Mouse (Mus musculus): ENCODE measurements around the gene Gdi2.

- TF ChIP-seq POLR2A (IDR thresholded peaks at IDR 0.05; ENCODE audit: insufficient read length, low read depth), result peak; percentile 32
- TF ChIP-seq CEBPB (IDR thresholded peaks at IDR 0.05; ENCODE audit: insufficient read depth, poor library complexity, severe bottlenecking), result no peak
- TF ChIP-seq TCF12 (IDR thresholded peaks at IDR 0.05; ENCODE audit: insufficient read depth, poor library complexity, severe bottlenecking), result no peak
- no peak for TF ChIP-seq MYOD1 (IDR thresholded peaks at IDR 0.05; ENCODE audit: control insufficient read depth in 1 of 3, insufficient read length in 2 of 3, low read depth in 2 of 3)
- TF ChIP-seq MAX (IDR thresholded peaks at IDR 0.05; ENCODE audit: low read depth), result no peak
- no peak for TF ChIP-seq TCF3 (IDR thresholded peaks at IDR 0.05; ENCODE audit: insufficient read length, low read depth)
- TF ChIP-seq USF1 (IDR thresholded peaks at IDR 0.05; ENCODE audit: low read depth), result no peak
- TF ChIP-seq POLR2AphosphoS2 (IDR thresholded peaks at IDR 0.05; ENCODE audit: insufficient read length, low read depth), result no peak
- TF ChIP-seq REST (IDR thresholded peaks at IDR 0.05; ENCODE audit: insufficient read depth, insufficient read length), result no peak
Observed at GRCm38 (mm10) chr13:3538223-3538968, 533 bp downstream of the Gdi2 start.

Data from myocyte (in vitro differentiated cells).